Mouse (Mus musculus) bone marrow, adult 2 months (tissue): ENCODE data around the gene Cdhr3.

Experiments used
- CTCF ChIP-seq: fragments of 200-500 bp; IDR thresholded peaks from 2 replicates; pipeline ENCODE4 v1.5.1; 2011; ENCODE audit warnings: low read length, control low read depth; ENCODE audit not compliant: control insufficient read depth, insufficient read depth
- POLR2A ChIP-seq: fragments of 200-500 bp; IDR thresholded peaks from 2 replicates; pipeline ENCODE4 v1.6.1; 2011; ENCODE audit warnings: low read depth, mild to moderate bottlenecking, control low read depth, low read length, borderline replicate concordance; ENCODE audit not compliant: control insufficient read depth

DNA sequence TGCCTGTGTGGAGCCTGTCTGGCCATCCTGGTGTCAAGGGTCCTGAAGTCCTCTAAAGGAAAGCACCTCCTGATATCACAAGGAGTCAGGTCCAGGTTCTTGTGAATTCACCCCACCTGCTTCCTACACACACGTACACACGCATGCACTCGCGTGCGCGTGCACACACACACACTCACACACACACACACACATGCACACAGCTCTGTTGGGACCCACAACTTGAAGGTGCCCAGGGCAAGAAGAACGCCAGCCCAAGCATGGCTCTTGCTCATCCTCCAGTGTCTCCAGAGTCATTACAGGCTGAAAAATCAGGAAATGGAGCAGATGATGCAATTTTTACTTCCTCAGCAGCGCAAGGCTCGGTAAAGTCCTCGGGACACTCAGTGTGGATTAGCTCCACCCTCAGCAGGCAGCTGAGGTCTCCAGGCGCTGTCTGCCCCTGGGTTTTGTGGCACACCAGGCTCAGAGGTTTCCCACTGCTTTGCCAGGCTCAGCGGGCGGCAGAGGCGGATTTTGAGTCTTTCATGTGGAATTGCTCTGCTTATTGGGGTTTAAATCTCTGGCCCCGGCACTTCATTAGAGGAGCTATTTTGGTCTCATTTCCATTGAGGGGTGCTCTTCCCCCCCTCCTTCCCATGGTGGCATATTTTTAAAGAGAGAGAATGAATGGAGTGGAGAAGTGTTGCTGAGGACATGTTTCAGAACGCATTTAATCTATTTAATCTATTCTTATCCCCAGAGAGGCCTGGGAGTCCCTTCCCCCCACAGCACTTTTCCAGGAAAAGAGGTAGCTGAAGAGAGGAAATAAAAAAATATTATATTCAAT is 46.9 kb downstream of the Cdhr3 start:
- no peak for TF ChIP-seq POLR2A
- TF ChIP-seq CTCF = no peak
